Mouse (Mus musculus) CD4-positive, CD25-positive, alpha-beta regulatory T cell, adult 2 months (primary cell): ENCODE results near the gene Slc29a4.

Experiments used
- DNase-seq: peaks from one replicate; pipeline ENCODE4 v3.0.0-alpha.2; 2012; ENCODE audit warnings: low read depth, low spot score

The Slc29a4 gene

DNA sequence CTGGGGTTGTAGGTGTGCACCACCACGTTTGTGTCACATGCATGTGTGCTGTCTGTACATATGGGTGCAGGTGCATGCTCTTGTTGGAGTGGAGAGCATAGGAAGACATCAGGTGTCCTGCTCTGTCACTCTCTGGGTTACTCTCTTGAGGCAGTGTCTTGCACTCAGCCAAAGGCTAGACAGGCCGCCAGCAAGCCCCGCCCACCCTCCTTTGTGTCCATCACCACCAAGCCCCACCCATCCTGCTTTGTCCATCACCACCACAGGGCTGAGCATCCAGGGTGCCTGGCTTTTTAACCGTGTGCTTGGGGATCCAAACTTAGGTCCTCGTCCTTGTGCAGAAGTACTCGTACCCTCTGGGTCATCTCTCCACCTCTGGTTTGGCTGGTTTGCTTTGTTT is 3.9 kb downstream of the Slc29a4 start:
- no peak for DNase-seq

DNA sequence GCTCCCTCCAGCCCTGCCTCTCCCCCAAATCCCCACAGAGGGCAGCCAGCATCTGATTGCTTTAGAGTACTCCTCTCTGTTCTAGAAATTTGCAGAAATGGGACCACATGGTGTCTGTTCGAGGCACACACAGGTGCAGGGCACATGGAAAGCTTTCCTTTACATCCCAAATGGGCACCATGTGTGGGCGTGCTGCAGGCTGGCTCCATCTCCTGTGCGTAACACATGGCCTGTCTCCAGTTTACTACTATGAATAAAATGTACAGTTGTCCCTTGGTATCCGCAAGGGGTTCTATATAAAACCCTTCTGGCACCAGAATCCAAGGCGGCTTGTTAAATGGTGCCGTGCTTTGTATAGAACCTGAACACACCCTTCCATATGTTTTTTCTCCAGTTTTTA is 4.6 kb downstream of the Slc29a4 start:
- no peak for DNase-seq

DNA sequence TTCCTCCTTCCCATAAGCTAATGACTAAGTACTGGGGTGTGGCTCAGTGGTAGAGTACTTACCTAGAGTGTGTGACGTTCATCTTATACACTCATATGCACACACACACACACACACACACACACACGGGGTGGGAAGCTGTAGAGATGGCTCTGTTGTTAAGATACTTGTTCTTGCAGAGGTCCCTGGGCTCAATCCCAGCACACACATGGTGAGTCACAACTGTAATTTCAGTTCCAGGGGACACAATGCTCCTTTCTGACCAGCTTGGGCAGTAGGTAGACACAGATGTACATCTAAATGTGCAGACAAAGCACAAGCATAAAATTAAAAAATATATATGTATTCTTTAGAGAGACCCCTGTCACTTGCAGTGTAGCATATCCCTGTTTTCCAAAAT is 5.4 kb downstream of the Slc29a4 start:
- DNase-seq = no peak

DNA sequence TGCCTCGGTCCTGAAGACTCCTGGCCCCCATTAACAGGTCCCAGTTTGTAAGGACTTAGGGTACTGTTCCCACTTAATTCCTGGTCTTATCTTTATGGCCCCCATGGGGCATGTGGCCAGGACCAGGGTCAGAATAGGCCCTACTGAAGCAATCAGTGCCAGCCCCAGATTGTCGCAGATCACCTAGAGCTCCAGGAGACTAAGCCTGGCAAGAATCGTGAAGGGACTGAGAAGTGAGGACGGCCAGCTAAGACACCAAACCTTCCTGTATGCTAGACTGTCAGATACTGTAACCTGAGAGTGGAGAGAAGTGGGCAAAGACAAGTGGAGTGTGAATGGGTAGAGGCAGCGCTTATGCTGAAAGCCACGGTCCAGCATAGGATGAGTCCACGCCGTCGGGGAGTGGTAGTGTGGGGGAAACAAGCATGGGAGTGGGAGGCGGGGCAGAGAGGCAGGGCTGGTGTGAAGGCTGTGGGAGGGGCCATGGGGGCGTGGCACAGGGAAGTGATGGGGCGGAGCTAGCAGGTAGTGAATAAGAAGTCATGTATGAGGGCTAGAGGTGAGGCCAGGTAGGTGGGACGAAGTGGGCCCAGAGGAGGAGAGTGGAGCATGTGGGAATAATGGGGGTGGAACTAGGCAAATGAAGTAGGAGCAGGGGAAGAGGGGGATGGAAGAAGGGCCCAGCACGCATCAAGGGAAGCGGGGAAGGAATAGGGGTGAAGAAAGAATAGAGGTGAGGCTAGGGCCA is 8.7 kb downstream of the Slc29a4 start:
- peak; percentile 50 for DNase-seq

DNA sequence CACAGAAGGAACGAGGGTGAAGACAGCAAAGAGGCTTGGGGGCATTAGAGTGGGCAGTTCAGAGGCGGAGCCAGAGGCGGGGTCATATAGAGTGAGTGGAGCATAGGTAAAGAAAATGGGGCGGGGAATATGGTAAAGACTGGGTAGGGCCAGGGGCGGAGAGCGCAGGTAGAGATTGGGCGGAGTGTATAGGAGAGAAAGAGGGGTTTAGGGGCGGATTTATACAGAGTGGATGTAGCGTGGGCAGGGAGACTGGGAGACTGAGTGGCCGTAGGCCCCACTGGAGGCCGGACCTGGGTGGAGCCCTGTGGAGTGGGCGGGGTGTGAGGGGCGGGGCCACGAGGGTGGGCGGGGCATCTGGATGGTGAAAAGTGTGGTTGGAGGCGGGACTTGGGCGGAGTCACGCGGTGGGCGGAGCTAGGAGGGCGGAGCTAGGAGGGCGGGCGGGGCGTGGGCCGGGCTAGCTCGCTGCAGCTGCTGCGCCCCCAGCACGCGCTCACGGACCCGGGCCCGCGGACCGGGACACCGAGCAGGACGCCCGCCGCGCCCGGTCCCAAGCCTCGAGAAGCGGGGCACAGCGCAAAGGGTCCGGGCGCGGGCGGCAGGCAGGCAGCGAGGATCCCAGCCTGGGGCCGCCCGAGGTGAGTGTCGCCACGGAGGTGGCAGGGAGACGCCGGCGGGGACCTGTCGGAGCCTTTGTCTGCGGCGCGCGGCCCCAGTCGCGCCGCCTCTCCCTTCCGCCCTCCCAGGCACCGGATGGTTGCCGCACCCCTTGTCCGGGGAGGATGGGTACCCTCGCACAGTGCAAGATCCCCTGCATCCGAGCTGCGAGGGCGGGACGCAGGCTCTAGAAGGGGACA is 9.6 kb downstream of the Slc29a4 start:
- peak; percentile 65 for DNase-seq

DNA sequence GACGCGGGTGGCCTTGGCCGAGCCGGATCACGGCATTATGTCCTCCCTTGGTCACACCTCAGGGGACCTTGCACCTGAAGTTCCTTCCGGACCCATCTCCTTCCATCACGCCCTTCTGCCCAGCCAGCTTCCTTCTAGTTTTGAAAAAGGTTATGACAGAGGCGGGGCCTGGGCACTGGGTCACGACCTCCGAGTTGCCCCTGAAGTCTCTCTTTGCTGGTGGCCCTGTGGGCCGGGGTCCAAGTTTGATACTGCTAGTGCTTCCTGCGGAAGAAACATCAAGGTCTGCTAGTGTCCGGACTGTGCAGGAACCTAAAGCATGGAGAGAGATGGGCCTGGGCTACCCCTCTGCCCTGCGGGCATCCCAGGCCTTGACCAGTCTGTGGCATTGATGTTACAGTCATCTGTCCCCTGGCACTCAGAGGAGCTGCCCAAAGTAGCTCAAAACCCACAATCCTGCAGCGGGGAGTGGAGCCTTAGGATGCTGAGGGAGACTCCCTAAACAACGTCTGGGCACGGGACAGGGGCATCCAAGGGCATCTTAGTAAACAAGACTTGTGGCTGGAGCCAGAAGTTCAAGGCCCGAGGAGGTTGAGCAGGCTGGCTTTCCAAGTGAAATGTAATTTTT is 10.3 kb downstream of the Slc29a4 start:
- DNase-seq = no peak

DNA sequence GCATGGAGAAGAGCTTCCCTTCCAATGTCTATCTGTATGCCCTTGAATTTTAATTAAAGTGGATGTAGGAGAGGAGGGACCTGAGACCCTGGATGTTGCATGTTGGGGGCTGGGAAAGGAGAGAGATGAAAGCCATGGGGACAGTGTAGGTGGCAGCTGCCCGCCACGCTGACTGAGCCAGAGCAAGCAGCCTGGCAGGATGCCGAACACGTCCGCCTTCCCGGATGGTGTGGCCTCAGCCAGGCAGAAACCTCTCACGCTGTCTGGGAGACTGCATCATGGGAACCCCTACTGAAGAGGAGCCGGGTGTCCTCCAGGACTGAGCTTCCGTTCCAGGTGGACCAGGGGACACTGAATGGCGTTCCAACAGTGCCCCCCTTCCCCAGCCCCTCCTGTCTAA is 11.3 kb downstream of the Slc29a4 start:
- no peak for DNase-seq

DNA sequence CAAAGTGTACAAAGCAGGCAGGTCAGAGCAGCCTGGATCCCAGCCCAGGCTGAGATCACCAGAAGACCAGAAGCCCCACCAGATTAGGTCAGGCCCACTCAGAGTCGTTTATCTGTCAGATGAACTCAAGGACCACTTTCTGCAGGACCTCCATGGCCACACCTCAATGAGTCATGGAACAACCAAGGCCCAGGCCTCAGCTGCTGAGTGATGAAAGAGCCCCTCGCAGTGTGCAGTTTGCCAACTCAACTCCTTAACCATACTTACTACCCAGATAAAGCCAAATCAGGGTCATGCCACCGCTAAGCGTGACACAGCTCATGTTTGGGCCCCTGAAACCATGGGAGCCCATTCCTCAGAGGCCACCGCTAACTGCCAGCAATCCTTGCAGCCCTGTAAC is 15.4 kb downstream of the Slc29a4 start:
- DNase-seq = no peak

DNA sequence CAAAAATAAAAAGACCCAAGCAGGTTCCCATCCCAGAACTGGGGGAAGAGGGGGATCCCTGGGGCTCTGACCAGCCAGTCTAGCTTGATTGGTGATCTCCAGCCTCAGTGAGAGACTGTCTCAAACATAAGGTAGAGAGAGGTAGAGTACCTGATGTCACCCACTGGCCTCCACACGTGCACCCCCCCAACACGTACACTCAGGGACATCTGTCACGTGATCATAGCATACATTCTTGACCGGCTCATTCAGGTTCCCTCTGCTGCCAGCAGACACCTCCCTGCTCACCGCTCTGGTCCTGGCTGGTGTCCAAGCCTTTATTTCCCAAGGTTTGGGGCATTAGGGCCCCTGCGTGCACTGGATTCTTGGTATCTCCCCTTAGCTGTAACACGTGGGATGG is 17.1 kb downstream of the Slc29a4 start:
- DNase-seq = no peak

DNA sequence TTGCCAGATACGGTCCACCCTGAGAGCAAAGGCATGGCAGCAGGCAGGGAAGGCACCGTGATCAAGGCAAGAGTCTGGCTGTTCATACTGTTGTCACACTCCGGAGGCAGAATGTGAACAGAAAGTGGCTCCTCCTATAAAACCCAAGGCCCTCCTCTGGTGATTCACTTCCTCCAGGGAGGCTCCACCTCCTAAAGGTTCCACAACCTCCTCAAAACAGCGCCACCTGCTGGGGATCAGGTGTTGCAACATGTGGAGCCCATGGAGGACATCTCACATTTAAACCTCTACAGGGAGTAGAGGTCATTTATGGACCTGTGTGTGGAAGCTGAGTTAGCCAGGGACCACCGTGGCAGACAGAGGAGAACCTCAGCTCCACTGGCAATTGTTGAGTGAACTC is 20.1 kb downstream of the Slc29a4 start:
- DNase-seq = no peak

DNA sequence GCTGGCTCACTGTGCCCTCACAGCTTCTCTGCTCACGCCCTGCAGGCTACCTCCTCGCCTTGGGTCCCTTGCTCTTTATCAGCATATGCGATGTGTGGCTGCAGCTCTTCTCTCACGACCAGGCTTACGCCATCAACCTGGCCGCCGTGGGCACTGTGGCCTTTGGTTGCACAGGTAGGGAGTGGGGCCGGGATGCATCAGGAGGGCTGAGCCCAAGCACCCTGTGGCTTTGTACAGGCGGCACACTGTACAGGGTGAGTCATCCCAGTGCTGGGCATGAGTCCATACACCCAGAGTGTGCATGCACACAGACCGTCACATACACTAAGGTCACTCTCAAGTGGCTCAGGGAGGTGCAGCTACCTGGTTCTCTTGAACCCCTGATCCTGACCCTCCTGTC is 21.7 kb downstream of the Slc29a4 start:
- no peak for DNase-seq

DNA sequence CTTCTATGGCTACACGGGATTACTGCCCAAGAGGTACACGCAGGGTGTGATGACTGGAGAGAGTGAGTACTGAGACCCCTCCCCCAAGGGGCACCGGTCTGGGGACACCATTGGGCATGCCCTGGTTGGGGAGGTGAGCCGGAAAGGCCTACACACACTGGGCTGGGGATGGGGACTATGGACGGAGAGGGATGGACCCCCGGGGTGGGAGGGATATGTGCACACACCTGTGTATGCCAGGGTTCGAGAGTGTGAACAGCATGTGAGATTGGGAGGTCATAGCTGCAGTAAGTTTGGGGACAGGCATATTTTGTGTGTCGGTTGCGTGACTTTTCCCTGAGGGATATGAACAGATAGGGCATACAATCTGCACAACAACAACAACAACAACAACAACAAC is 22.7 kb downstream of the Slc29a4 start:
- no peak for DNase-seq

DNA sequence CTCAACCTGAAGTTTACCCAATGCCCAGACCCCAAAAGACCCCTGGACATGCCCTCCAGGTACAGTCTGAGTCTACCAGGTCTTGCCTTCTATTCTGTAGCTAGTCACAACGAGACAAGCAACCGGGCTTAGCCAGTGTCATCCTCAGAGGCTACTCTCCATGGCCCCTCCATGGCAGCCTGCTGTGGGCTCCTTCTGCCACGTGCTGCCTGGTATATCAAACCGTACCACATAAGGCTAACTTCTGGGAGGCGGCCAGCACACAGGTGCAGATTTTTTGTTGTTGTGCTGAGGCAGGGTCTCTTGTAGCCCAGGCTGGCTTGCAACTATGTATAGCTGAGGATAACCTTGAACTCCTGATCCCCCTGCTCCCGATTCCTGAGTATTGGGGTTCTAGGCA is 23.7 kb downstream of the Slc29a4 start:
- no peak for DNase-seq

DNA sequence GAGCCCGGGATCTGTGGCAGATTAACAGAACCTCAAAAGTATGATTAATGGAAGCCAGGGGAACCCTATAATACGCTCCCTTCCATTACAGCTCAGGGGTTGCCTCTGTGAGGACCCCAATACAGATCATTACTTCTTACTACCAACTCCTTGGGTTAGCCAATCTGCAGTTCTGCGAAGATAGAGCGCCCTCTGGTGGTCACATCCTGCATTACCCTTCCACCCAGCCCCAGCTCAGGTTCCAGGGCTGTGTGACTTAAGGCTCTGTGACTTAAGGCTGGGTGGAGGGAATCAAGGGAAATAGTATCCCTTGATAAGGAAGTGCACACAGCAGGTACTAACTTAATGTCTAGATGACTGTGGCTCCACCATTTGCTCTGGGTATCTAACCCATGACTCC is 25.7 kb downstream of the Slc29a4 start:
- peak; percentile 81 for DNase-seq

DNA sequence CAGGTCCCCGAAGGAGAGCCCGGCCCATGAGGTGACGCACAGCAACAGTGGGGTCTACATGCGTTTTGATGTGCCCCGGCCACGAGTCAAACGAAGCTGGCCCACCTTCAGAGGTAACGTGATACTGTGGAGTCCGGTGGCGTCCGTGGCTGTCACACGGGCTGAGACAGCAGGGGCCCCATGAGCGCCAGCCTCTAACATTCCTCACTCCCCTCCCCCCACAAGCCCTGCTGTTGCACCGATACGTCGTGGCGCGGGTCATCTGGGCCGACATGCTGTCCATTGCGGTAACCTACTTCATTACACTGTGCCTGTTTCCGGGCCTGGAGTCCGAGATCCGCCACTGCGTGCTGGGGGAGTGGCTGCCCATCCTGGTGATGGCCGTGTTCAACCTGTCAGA is 26.2 kb downstream of the Slc29a4 start:
- DNase-seq = no peak

DNA sequence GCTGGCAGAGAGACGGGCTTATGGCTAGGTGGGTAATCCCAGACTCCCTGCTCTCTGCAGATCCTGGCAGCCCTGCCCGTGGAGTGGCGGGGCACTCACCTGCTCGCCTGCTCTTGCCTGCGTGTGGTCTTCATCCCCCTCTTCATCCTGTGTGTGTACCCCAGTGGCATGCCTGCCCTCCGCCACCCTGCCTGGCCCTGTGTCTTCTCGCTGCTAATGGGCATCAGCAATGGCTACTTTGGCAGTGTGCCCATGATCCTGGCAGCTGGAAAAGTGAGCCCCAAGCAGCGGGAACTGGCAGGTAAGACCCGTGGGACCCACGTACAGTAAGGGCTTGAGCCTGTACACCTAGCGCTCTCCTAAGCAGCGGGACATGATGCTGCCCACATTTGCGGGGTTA is 27.6 kb downstream of the Slc29a4 start:
- DNase-seq = no peak

DNA sequence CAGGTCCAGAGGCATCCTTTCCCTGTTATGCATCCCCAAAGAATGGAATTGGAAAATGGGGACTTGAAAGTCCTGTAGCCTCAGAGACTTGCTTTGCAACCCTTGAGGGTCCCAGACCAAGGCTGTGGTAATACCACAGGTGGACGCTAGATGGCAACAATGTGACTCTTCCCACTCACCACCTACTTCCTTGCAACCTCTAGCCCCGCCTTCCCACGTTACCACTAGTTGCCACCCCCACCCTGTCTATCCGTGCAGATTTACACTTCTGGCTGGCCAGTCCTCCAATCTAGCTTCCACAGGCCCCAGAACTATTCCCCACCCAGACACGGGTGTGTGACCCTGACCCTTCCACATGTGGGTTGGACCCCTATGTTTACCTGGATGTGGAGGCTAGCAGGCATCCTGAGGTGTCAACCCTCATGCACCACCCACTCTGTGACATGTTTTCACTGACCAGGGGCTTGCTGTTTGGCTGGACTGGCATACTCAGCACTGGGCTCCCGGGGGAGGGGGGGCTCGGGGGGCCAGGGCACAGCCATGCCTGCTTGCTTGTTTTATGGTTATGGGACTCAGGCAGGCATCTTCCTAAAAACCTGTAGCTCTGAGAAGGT is 31.3 kb downstream of the Slc29a4 start:
- DNase-seq = peak; percentile 82

DNA sequence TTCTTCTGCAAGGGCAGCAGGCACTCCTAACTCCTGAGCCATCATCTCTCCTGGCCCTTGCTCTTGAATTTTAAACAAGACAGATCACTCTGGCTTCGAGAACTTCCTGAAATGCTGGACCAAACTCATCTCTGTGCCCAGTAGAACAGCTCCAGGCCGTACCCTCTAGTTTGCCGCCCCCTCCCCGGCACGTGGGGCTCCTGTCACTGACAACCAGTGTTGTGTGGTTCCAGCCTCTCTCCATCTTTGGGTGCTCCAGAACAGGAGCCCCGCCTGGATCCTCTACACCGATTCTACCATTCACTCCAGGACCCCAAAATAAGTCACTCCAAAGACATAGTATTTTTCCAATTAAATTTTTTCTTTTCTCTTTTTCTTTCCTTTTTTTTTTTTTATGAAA is 32.0 kb downstream of the Slc29a4 start:
- DNase-seq = no peak

DNA sequence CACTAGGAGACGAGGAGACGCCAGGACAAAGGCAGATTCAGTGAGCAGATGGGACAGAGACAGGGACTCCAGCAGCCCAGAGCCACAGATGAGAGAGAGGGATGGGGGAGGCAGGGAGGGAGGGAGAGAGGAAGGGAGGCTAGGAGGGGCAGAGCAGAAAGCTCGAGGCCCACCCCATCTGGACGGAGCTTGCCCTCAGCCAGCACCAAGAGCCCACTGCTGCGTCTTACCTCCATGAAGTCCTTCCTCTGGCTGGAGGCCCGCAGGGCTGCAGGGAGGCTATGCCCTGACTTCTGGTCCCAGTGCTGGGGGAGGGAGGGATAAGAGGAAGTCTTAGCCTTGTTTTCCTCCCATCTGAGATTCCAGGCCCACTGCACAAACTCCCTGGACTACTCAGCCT is 34.4 kb downstream of the Slc29a4 start:
- DNase-seq = no peak

DNA sequence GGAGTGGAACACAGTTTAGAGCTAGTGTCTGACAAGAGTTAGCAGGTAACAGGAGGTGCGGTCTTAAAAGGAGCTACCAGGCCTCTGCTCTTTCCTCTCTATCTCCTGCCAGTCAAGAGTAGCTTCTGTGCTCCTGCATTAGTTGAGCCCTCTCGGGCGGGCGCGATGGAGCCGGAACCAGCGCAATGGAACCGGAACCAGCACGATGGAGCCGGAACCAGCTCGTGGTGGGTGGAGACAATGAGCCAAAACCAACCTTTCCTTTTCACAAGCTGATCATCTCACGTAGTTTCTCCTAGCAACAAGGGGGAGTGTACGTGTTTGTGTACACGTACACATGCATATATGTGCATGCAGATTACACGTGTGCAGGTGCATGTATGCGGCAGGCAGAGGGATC is 36.0 kb downstream of the Slc29a4 start:
- DNase-seq = no peak

DNA sequence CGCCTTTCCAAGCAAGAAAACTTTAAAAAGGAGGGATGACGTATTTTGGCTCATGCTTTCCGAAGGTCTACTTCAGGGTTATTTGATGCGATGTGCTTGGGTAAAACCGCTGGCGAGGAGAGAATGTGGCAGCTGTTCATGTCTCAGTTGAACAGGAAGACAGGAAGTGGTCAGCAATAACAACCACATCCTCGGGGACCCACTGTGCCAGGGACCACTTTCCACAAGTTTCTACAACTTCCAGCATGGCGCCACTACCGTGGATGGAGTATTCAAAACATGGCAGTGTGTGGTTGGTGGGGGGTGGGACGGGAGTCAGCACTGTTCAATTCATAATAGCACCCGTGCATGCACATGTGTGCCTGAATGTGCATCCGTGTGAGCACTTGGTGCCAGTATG is 38.0 kb downstream of the Slc29a4 start:
- no peak for DNase-seq

DNA sequence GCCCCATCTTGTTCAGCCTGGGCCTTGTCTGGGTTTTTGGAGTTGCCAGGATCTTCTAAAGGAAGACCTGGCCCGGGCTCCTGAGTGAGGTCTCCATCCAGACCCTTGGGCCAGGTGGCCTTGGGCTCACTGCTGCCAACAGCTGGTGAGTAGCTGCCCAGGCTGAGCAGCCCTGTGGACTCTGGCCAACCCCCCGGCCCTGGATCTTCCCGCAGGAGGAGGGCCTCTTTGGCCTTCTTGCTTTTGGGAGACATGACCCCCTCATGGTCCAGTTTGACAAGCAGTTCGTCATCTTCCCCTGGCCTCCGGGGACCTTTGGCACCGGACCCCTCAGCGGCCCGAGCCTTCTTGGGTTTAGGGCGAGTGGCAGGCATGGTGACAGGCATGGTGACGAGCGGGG is 39.6 kb downstream of the Slc29a4 start:
- DNase-seq = no peak
